Mouse (Mus musculus): ENCODE data around the gene Atrnl1. TPM values are rescaled to one million over a fixed set of nuclear protein-coding genes. Genes with fewer than 3 reads are reported as not detected.

The Atrnl1 gene
- polyA plus RNA-seq (2016; fragmentation: Nextera tagmentation; extraction: Ambion mirVana), result 3.5 and 4.5 TPM in 2 replicates

DNA sequence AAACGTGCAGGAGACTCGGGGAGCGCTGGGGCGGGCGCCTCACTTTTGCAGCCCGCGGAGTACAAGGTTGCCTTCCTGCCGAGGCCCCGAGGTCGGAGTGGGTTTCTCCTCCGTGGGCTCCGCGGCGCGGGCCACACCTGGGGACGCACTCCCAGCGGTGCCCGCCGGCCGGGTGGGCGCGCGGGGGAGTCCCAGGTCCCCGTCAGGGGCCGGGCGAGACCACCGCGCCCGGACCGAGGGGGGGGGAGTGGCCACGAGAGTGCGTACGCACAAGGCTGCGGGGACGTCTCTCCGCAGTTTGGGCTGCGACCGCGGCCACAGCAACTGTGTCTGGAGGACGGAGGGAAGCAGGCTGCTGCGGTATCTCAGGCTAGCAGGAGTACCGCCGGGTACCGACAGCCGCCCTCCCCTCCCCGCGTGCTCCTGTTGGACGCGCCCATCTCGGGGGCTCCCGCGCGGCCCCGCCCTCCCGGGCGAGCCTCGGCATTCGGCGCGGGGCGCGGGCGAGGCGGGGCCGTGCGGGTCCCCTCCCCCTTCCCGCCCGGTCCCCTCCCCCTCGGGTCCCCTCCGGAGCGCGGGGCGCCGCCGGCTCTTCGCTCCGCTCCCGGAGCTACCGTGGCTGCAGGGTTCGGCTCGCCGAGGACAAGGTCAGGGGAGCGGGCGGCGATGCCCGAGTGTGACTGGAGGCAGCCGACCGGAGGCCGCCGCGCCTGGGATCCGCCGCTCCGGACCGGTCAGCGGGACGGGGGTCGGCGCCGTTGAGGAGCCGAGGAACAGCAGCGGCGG is at the start of gene Atrnl1:
Atrnl1 (plus strand) TSS at position 559 of the 786 bp plus-strand sequence.
- peak within 1 kb of the TSS; percentile 95 for H3K4me3 ChIP-seq
- H3K9me3 ChIP-seq, result no peaks in the 10 kb centered on the region
- under 1% methylated on average over 97 of the region's 103 CpGs for WGBS
- H3K4me1 ChIP-seq (replicated peaks), result peaks cover 37% of the 10 kb centered on the region
- no peaks in the 10 kb centered on the region for H3K36me3 ChIP-seq
- H3K27me3 ChIP-seq (ENCODE audit: insufficient read depth, poor library complexity, severe bottlenecking), result no peaks in the 10 kb centered on the region
- H3K27ac ChIP-seq, result peak within 1 kb of the TSS; percentile 98
- DNase-seq (ENCODE audit: low spot score), result peak; percentile 88

DNA sequence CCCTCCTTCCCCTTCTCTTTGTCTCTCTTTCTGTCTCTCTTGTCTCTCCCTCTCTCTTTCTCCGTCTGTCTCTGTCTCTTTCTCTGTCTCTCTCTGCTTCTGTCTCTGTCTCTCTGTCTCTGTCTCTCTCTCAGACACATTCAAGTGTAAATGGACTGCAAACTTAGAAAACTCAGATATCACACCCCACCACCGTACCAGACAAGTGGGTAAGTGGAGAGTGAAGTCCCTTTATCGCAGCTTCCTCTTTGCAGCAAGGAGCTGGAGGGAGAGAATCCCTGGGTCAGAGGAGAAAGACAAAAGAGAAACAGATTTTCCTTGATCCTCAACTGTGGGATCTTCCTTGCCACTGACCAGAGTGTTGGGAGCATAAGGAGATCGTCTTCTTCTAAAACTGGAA is 49.3 kb upstream of the Atrnl1 start:
- Histone ChIP-seq H3K27ac (no peak overlapping the region), H3K27me3 (ENCODE audit: insufficient read depth, poor library complexity, severe bottlenecking) (no peaks in the 10 kb centered on the region; the same call in 1 of the 2 replicates), H3K4me3 (no peak overlapping the region), H3K36me3 (no peaks in the 10 kb centered on the region), H3K9me3 (peaks cover 2% of the 10 kb centered on the region; the same call in 1 of the 2 replicates), H3K4me1 (replicated peaks) (peaks cover 12% of the 10 kb centered on the region)
- DNase-seq (ENCODE audit: low spot score), result no peak
- WGBS, result 84% methylated on average over 4 of the region's 4 CpGs

DNA sequence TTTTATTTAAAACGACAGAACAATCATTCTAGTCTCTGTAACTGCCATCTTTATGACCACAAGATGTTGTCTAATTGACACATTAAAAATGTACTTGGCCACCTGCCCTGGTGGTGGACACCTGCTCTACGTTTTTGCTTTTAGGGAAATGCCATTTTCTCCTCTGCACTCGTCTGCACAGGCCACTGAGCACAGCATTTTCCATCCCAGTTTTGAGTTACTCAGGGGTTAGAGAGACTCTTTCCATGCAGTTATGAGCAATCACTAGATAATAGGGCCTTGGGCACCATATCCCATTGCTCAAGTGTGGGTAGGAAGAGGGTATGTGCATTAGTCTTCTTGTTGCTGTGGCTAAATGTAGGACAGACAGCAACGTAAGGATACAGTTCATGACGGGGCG is 41.8 kb upstream of the Atrnl1 start:
- Histone ChIP-seq H3K4me1 (replicated peaks) (peaks cover 7% of the 10 kb centered on the region; the same call in 1 of the 2 replicates), H3K36me3 (no peaks in the 10 kb centered on the region), H3K4me3 (no peak overlapping the region), H3K9me3 (no peaks in the 10 kb centered on the region), H3K27me3 (ENCODE audit: insufficient read depth, poor library complexity, severe bottlenecking) (no peaks in the 10 kb centered on the region), H3K27ac (no peak overlapping the region)
- WGBS, result 86% methylated on average over 6 of the region's 6 CpGs
- no peak for DNase-seq (ENCODE audit: low spot score)

DNA sequence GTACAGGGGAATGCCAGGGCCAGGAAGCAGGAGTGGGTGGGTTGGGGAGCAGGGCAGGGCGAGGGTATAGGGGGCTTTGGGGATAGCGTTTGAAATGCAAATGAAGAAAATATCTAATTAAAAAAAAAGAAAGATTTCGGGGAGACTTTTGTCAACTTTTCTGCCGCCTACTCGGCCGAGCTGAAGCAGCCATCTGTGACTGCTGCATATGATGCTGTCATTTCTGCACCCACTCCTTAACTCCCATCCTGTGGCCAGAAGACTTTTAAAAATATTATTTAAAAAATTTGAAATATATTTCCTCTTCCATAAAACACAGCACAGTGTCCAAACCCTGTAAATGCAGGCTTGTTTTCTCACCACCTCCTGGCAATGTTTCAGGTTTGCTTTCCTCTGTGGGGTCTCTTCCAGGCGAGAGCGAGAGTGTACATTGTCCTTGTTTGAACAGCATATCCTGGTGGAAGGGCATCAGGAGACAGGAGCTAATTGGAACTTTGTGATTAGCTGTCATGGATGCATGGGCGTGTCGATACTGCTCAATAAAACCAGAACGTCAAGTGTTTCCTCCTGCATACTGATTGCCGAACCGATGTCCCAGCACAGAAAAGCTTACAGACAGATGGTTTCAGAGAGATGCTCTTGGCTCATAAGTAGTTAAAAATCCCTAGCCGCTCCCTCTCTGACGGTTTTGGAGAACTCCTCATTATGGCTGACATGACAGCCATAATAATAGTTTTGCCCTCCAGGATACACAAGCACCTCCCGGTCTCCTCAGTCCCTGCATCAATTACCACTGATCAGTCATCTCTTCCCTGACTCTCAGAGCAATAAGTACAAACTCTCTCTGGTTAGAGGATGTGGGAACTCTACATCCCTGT is 38.2 kb upstream of the Atrnl1 start:
- no peak overlapping the region for H3K4me3 ChIP-seq
- WGBS, result 71% methylated on average over 16 of the region's 16 CpGs
- no peaks in the 10 kb centered on the region for H3K9me3 ChIP-seq
- peaks cover 16% of the 10 kb centered on the region for H3K4me1 ChIP-seq (replicated peaks)
- H3K36me3 ChIP-seq, result no peaks in the 10 kb centered on the region
- no peak overlapping the region for H3K27ac ChIP-seq
- DNase-seq (ENCODE audit: low spot score), result no peak
- H3K27me3 ChIP-seq (ENCODE audit: insufficient read depth, poor library complexity, severe bottlenecking), result no peaks in the 10 kb centered on the region

DNA sequence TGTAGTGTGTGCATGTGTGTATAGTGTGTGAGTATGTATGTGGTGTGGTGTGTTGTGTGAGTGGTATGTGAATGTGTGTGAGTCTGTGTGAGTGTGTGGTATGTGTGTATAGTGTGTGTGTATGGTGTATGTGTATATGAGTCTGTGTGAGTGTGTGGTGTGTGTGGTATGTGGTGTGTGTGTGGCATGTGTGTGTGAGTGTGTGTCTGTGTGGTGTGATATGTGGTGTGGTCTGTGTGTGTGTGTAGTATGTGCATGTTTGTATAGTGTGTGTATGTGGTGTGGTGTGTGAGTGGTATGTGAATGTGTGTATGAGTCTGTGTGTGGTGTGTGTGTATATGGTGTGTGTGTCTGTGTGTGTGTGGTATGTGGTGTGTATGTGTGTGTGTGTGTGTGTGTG is 37.4 kb upstream of the Atrnl1 start:
- H3K9me3 ChIP-seq, result no peaks in the 10 kb centered on the region
- no peak for DNase-seq (ENCODE audit: low spot score)
- H3K27me3 ChIP-seq (ENCODE audit: insufficient read depth, poor library complexity, severe bottlenecking), result no peaks in the 10 kb centered on the region
- no peak overlapping the region for H3K4me3 ChIP-seq
- H3K4me1 ChIP-seq (replicated peaks), result peaks cover 16% of the 10 kb centered on the region
- H3K36me3 ChIP-seq, result no peaks in the 10 kb centered on the region
- H3K27ac ChIP-seq, result no peak overlapping the region

DNA sequence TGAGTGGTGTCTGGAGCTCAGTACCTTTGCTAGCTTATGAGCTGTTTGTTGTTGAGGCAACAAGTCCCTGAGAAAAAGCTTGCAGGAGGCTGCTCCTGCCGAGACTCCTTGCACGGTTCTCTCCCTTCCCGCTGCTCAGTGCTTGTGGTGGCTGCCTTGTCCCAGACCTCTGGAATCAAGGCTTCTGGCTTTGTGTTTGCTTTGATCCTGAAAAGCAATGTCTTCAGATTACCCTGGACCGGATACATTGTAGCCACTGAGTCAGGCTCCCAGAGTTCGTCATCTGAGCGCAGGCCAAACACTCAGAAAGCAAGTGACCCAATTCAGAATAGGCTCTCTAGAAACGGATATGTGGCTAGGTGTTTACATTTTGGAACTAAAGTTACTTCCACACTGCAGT is 35.8 kb upstream of the Atrnl1 start:
- Histone ChIP-seq H3K27ac (no peak overlapping the region), H3K4me1 (replicated peaks) (peaks cover 16% of the 10 kb centered on the region), H3K9me3 (no peaks in the 10 kb centered on the region), H3K27me3 (ENCODE audit: insufficient read depth, poor library complexity, severe bottlenecking) (no peaks in the 10 kb centered on the region), H3K4me3 (no peak overlapping the region), H3K36me3 (no peaks in the 10 kb centered on the region)
- 81% methylated on average over 7 of the region's 7 CpGs for WGBS
- DNase-seq (ENCODE audit: low spot score), result no peak

DNA sequence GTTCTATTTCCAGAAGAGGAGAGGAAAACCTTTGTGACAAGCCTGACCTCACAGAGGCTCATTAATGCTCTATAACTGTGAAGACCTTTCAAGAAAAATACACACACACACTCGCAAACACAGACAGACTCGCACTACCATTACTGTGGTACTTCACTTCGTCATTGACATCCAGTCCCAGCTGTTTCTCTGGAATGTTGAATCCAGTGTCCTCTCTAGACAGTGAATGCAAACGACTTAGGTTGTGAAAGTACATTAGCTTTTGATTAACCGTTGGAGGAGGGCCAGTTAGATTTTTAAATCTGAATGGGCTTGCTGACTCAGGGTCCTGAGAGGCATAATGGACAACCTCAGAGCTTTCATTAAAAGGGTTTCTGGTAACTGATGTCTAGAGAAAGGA is 34.0 kb upstream of the Atrnl1 start:
- no peaks in the 10 kb centered on the region for H3K9me3 ChIP-seq
- no peak overlapping the region; the same call in 1 of the 2 replicates for H3K27ac ChIP-seq
- no peak for DNase-seq (ENCODE audit: low spot score)
- WGBS, result 43% methylated on average over 5 of the region's 5 CpGs
- H3K27me3 ChIP-seq (ENCODE audit: insufficient read depth, poor library complexity, severe bottlenecking), result no peaks in the 10 kb centered on the region
- no peaks in the 10 kb centered on the region for H3K36me3 ChIP-seq
- H3K4me3 ChIP-seq, result no peak overlapping the region
- H3K4me1 ChIP-seq (replicated peaks), result peaks cover 16% of the 10 kb centered on the region

DNA sequence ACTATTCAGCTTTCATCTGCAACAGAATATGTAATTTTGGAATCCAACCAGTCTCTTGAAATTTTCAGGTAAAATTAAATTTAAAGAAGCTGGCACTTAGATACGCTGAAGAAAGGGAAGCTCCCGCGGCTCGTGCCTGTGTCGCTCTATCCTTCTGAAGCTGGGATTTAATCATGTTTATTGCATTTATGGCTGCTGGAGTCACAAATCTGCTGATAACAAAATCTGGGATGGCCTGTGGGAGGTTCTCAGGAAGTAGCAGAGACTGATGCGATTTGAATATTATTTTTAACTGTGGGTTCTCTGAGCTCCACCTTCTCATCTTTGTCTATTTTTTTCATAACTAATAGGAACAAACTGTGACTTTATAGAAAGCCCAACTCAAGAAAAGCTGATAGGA is 33.6 kb upstream of the Atrnl1 start:
- no peak overlapping the region for H3K27ac ChIP-seq
- H3K36me3 ChIP-seq, result no peaks in the 10 kb centered on the region
- no peak overlapping the region for H3K4me3 ChIP-seq
- H3K4me1 ChIP-seq (replicated peaks), result peaks cover 16% of the 10 kb centered on the region
- no peaks in the 10 kb centered on the region for H3K27me3 ChIP-seq (ENCODE audit: insufficient read depth, poor library complexity, severe bottlenecking)
- WGBS, result 91% methylated on average over 6 of the region's 6 CpGs
- H3K9me3 ChIP-seq, result no peaks in the 10 kb centered on the region
- DNase-seq (ENCODE audit: low spot score), result no peak

DNA sequence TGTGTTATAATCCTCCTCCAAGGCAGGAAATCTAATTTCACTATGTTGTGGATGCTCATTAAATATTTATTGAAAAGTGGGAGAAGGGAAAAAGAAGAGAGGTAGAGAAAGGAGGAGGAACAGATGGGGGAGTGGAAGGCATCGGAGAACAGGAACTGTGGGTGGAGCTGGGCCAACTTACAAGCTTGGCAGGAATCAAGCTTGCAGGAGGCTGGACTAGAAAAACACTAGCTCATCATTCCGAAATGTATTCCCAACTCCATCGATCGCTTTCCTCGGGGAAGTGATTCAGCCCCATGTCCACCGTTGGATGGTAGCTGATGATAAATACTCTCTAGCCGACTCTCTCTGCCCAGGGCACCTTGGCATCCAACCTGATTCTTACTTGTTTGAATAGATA is 29.9 kb upstream of the Atrnl1 start:
- peaks cover 16% of the 10 kb centered on the region for H3K4me1 ChIP-seq (replicated peaks)
- DNase-seq (ENCODE audit: low spot score), result no peak

DNA sequence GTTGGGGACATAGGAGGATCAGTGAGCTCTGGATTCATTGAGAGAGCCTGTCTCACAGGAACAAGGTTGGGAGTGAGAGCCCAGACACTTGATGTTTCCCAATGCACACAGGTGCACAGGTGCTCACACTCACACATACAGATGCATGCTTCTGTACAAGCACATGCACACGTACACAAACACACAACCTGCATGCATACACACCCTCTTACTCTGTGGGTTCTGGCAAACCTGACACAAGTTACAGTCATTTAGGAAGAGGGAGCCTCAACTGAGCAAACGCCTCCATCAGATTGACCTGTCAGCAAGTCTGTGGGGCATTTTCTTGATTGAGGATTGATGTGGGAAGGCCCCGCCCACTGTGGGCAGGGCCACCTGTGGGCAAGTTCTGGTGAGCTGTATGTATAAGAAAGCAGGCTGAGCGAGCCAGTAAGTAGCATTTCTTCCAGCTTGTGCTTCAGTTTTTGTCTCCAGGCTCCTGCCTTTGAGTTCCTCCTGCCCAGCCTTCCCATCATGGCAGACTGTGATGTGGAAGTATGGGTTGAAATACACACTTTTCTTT is 25.5 kb upstream of the Atrnl1 start:
- WGBS, result 60% methylated on average over 4 of the region's 4 CpGs
- DNase-seq (ENCODE audit: low spot score), result no peak
- peaks cover 17% of the 10 kb centered on the region for H3K4me1 ChIP-seq (replicated peaks)

More for the DNA sequence above, 29.9 kb upstream of the Atrnl1 start:
- no peak overlapping the region for H3K4me3 ChIP-seq
- H3K36me3 ChIP-seq, result no peaks in the 10 kb centered on the region
- no peaks in the 10 kb centered on the region for H3K27me3 ChIP-seq (ENCODE audit: insufficient read depth, poor library complexity, severe bottlenecking)
- no peaks in the 10 kb centered on the region for H3K9me3 ChIP-seq
- WGBS, result 88% methylated on average over 7 of the region's 7 CpGs
- no peak overlapping the region for H3K27ac ChIP-seq

DNA sequence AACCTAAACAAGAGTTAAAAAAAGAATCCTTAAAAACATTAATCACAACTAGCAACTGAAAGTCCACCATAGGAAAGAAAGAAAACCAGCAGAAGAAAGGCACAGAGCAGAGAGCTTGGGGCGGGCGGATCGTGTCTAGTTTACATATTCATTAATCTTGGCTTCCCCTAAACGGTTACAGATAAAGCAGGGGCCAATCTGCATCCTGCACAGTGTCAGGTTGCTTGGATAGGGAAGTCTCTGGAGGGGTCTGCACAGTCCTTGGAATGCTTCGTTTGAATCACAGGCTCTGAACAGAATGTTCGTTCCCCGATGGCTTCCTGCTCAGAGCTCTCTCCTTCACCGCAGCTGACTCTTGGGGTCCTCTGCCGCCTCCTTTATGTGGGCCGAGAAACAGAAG is 24.7 kb upstream of the Atrnl1 start:
- no peaks in the 10 kb centered on the region for H3K9me3 ChIP-seq
- DNase-seq (ENCODE audit: low spot score), result peak; percentile 12
- peaks cover 17% of the 10 kb centered on the region for H3K4me1 ChIP-seq (replicated peaks)
- 0 out of 2 replicates have a peak overlapping the region, but pooled peaks have one; percentile 30 for H3K27ac ChIP-seq
- no peak overlapping the region for H3K4me3 ChIP-seq
- no peaks in the 10 kb centered on the region for H3K36me3 ChIP-seq
- WGBS, result 41% methylated on average over 10 of the region's 10 CpGs
- no peaks in the 10 kb centered on the region for H3K27me3 ChIP-seq (ENCODE audit: insufficient read depth, poor library complexity, severe bottlenecking)

More for the DNA sequence above, 25.5 kb upstream of the Atrnl1 start:
- Histone ChIP-seq H3K36me3 (no peaks in the 10 kb centered on the region), H3K4me3 (no peak overlapping the region), H3K27ac (no peak overlapping the region), H3K27me3 (ENCODE audit: insufficient read depth, poor library complexity, severe bottlenecking) (no peaks in the 10 kb centered on the region), H3K9me3 (no peaks in the 10 kb centered on the region)

DNA sequence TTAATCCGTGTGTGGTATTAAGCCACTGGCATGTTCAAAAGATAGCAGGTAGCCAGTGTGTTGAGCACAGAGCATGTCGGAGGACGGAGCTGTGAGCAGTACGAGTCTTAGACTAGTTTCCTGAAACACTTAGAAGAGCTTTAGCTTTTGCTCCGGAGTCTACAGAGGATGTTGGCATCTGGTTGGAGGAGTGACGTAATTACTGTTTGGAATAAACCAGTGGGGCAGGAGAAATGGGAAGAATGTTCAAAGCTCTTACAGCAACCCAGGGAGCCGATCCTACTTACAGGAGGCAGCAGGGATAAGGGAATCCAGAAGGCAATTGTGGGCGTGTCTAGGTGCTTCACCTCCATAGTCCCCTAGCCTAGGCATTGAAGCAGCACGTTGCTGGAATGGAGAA is 21.3 kb upstream of the Atrnl1 start:
- WGBS, result 83% methylated on average over 9 of the region's 9 CpGs
- Histone ChIP-seq H3K36me3 (no peaks in the 10 kb centered on the region), H3K4me1 (replicated peaks) (peaks cover 17% of the 10 kb centered on the region), H3K4me3 (no peak overlapping the region), H3K27ac (no peak overlapping the region), H3K27me3 (ENCODE audit: insufficient read depth, poor library complexity, severe bottlenecking) (no peaks in the 10 kb centered on the region), H3K9me3 (no peaks in the 10 kb centered on the region)
- DNase-seq (ENCODE audit: low spot score), result no peak

DNA sequence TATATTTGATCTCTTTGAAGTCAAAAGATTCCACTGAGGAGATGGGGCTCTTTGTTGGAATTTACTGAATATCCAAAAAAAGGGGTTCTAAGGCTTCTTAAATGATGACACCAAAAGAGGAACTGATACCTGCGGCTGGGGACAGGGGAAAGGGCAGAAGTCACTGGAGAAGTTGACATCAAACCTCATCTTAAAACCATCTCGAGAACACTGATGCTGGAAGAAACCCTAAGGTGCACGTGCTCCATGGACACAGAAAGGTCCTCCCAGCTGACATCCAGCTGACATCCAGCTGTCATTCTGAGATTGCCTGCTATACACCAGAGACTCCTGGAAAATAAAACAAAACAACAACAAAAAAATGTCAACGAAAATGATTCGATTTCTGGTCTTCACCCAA is 19.9 kb upstream of the Atrnl1 start:
- H3K36me3 ChIP-seq, result no peaks in the 10 kb centered on the region
- no peaks in the 10 kb centered on the region for H3K9me3 ChIP-seq
- no peak for DNase-seq (ENCODE audit: low spot score)
- peaks cover 10% of the 10 kb centered on the region for H3K4me1 ChIP-seq (replicated peaks)
- 84% methylated on average over 5 of the region's 5 CpGs for WGBS
- H3K4me3 ChIP-seq, result no peak overlapping the region
- no peak overlapping the region for H3K27ac ChIP-seq
- no peaks in the 10 kb centered on the region for H3K27me3 ChIP-seq (ENCODE audit: insufficient read depth, poor library complexity, severe bottlenecking)
